42 mouse cellular contexts compared by ENCODE assay signal in genomic region chr6:134343606-134343901, GRCm38 (mm10). TPM values are rescaled to one million over a fixed set of nuclear protein-coding genes. Genes with fewer than 3 reads are reported as not detected.
"Had no signal": no experiment of that assay in that cellular context is flagged by ENCODE, and none has a peak within 500 bp of the region (broad histone marks: within the 10 kb centered on the region; RNA-seq: fewer than 3 reads in every experiment).

No protein-coding gene starts in this region.

- H3K4me1 ChIP-seq: heart, embryonic 12.5 days; heart, embryonic 13.5 days; heart, embryonic 15.5 days; hindbrain, embryonic 10.5 days; hindbrain, embryonic 12.5 days; hindbrain, embryonic 13.5 days; hindbrain, embryonic 15.5 days; intestine, embryonic 15.5 days; kidney, embryonic 15.5 days had no signal

- H3K4me3 ChIP-seq: heart, embryonic 12.5 days; heart, embryonic 13.5 days; heart, embryonic 15.5 days; hindbrain, embryonic 10.5 days; hindbrain, embryonic 12.5 days; hindbrain, embryonic 13.5 days; hindbrain, embryonic 15.5 days; intestine, embryonic 15.5 days; kidney, embryonic 15.5 days; layer of hippocampus, adult 2 months; left cerebral cortex, adult 2 months had no signal

- H3K9ac ChIP-seq: heart, embryonic 12.5 days; heart, embryonic 13.5 days; heart, embryonic 15.5 days; hindbrain, embryonic 12.5 days; hindbrain, embryonic 13.5 days; hindbrain, embryonic 14.5 days; hindbrain, embryonic 15.5 days; intestine, embryonic 15.5 days; kidney, embryonic 15.5 days had no signal

- H3K27ac ChIP-seq: heart, embryonic 13.5 days; heart, embryonic 15.5 days; hindbrain, embryonic 10.5 days; hindbrain, embryonic 12.5 days; hindbrain, embryonic 13.5 days; hindbrain, embryonic 14.5 days; hindbrain, embryonic 15.5 days; hindbrain, postnatal 0 days; intestine, embryonic 15.5 days; kidney, embryonic 15.5 days; kidney, postnatal 0 days; layer of hippocampus, adult 2 months; left cerebral cortex, adult 2 months had no signal

- H3K9me3 ChIP-seq: heart, embryonic 12.5 days; heart, embryonic 13.5 days; heart, embryonic 15.5 days; hindbrain, embryonic 10.5 days; hindbrain, embryonic 12.5 days; hindbrain, embryonic 13.5 days; hindbrain, embryonic 15.5 days; intestine, embryonic 15.5 days; kidney, embryonic 15.5 days had no signal

- H3K4me2 ChIP-seq: heart, embryonic 11.5 days; heart, embryonic 12.5 days; heart, embryonic 13.5 days; heart, embryonic 15.5 days; hindbrain, embryonic 12.5 days; hindbrain, embryonic 13.5 days; hindbrain, embryonic 14.5 days; hindbrain, embryonic 15.5 days; intestine, embryonic 15.5 days; kidney, embryonic 15.5 days had no signal

- H3K36me3 ChIP-seq: heart, embryonic 12.5 days; heart, embryonic 13.5 days; heart, embryonic 15.5 days; hindbrain, embryonic 10.5 days; hindbrain, embryonic 12.5 days; hindbrain, embryonic 13.5 days; hindbrain, embryonic 15.5 days; intestine, embryonic 15.5 days; kidney, embryonic 15.5 days had no signal

- H3K27me3 ChIP-seq: heart, embryonic 12.5 days; heart, embryonic 13.5 days; heart, embryonic 15.5 days; hindbrain, embryonic 12.5 days; hindbrain, embryonic 13.5 days; hindbrain, embryonic 15.5 days; intestine, embryonic 15.5 days; kidney, embryonic 15.5 days had no signal

- ATAC-seq: hindbrain, embryonic 16.5 days; hindbrain, postnatal 0 days; intestine, embryonic 15.5 days; intestine, embryonic 16.5 days; intestine, postnatal 0 days had no signal

- DNase-seq: heart, postnatal 10 days; heart, postnatal 14 days; heart, postnatal 36 days; heart, postnatal 4 days; kidney, adult 11 months; kidney, adult 18-20 months; kidney, adult 2 months; kidney, adult 8-10 months; kidney, postnatal 10 days; kidney, postnatal 14 days; kidney, postnatal 25 days; kidney, postnatal 36 days; kidney, postnatal 4 days; layer of hippocampus, adult 9-11 months; layer of hippocampus, postnatal 36 days had no signal

RNA-seq across cellular contexts. Expression of gene Bcl2l14, which starts 52.6 kb away (rescaled TPM):
- total RNA-seq: heart, postnatal 10 days; heart, postnatal 14 days; heart, postnatal 25 days; heart, postnatal 36 days; heart, postnatal 4 days; hindbrain, postnatal 0 days; layer of hippocampus, adult 18-20 months; layer of hippocampus, adult 2 months; layer of hippocampus, adult 8-10 months; layer of hippocampus, postnatal 10 days; layer of hippocampus, postnatal 14 days; layer of hippocampus, postnatal 25 days; layer of hippocampus, postnatal 36 days; left cerebral cortex, adult 18-20 months; left cerebral cortex, adult 2 months; left cerebral cortex, adult 8-10 months had no signal
- polyA plus RNA-seq: heart, postnatal 0 days had no signal
